Mouse (Mus musculus) midbrain, embryonic 12.5 days (tissue): ENCODE results near the gene Bicc1. TPM values are rescaled to one million over a fixed set of nuclear protein-coding genes. Genes with fewer than 3 reads are reported as not detected.

Experiments used
- ATAC-seq: fragments of 200-750 bp; cut with Nextera tagmentation; 2 replicates; pipeline ENCODE4 v1.8.0; 2017; ENCODE audit warnings: low read depth, moderate TSS enrichment, moderate library complexity; ENCODE audit not compliant: low FRiP score
- H3K27ac ChIP-seq: fragments of 300-500 bp; sonication (generic); replicated peaks from 2 replicates; pipeline ENCODE4 v1.5.1; 2016; ENCODE audit warnings: mild to moderate bottlenecking
- H3K27me3 ChIP-seq: fragments of 300-500 bp; sonication (generic); 2 replicates; pipeline ENCODE4 v1.6.1; 2016; ENCODE audit warnings: mild to moderate bottlenecking
- H3K36me3 ChIP-seq: fragments of 300-500 bp; sonication (generic); 2 replicates; pipeline ENCODE4 v1.6.1; 2016
- H3K4me1 ChIP-seq: fragments of 300-500 bp; sonication (generic); 2 replicates; pipeline ENCODE4 v1.6.1; 2016
- H3K4me2 ChIP-seq: fragments of 300-500 bp; sonication (generic); replicated peaks from 2 replicates; pipeline ENCODE4 v1.6.1; 2016; ENCODE audit warnings: mild to moderate bottlenecking, moderate library complexity
- H3K4me3 ChIP-seq: fragments of 300-500 bp; sonication (generic); 2 replicates; pipeline ENCODE4 v1.5.1; 2016; ENCODE audit warnings: mild to moderate bottlenecking
- H3K9ac ChIP-seq: fragments of 300-500 bp; sonication (generic); replicated peaks from 2 replicates; pipeline ENCODE4 v1.6.1; 2016; ENCODE audit warnings: mild to moderate bottlenecking, moderate library complexity
- H3K9me3 ChIP-seq: fragments of 300-500 bp; sonication (generic); 2 replicates; pipeline ENCODE4 v1.6.1; 2016; ENCODE audit warnings: mild to moderate bottlenecking
- WGBS: fragments of 180-500 bp; shearing (Covaris S2); methylation state at CpG from one replicate; pipeline ENCODE4 v1.1.7; 2016; 5-methylcytosine and 5-hydroxymethylcytosine counted together
- polyA plus RNA-seq: library from polyadenylated mRNA; unstranded; fragments of >200 nt; fragmentation: Nextera tagmentation; extraction: Ambion mirVana; gene quantifications from 2 replicates; pipeline ENCODE4 v1.2.1, GENCODE M21; 2016

Gene Bicc1
- polyA plus RNA-seq, result 9.5 and 15.2 TPM in 2 replicates

DNA sequence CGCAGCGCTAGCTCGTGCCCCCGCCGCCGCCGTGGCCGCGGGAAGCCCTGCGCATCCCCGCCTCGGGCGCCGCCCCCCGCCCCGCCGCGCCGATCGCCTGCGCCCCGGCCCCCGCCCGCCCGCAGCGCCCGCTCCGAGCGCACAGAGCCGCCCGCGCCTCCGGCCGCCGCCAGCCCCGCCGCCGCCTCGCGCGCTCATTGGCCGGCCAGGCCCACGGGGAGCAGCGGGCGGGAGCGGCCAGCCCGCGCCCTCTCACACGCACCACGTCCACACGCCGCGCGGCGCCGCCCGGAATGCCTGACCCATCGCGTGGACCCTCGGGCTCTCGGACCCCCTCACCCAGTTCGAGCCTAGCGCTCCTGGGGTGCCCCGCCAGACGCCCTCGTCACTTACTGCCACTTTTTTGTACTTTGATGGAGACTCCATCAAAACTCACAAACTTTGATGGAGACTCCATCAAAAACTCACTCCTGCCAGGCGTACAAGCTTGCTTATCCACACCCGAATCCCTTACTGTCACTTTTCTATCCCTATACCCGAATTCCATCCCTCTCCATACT lies at the start of gene Bicc1:
Gene Bicc1, minus strand, starts transcription at position 25 of the 560 bp plus-strand sequence.
- ATAC-seq, result peak; percentile 94
- peak within 1 kb of the TSS; percentile 67 for H3K4me3 ChIP-seq
- H3K27ac ChIP-seq, result no peak within 1 kb of the TSS
- peak within 1 kb of the TSS; percentile 96 for H3K4me2 ChIP-seq
- no peaks in the 10 kb centered on the region for H3K9me3 ChIP-seq
- no peaks in the 10 kb centered on the region for H3K36me3 ChIP-seq
- WGBS, result 2% methylated on average over 31 of the region's 69 CpGs
- H3K27me3 ChIP-seq, result peaks cover 23% of the 10 kb centered on the region
- peak within 1 kb of the TSS; percentile 75 for H3K9ac ChIP-seq
- peaks cover 6% of the 10 kb centered on the region; the same call in 1 of the 2 replicates for H3K4me1 ChIP-seq

DNA sequence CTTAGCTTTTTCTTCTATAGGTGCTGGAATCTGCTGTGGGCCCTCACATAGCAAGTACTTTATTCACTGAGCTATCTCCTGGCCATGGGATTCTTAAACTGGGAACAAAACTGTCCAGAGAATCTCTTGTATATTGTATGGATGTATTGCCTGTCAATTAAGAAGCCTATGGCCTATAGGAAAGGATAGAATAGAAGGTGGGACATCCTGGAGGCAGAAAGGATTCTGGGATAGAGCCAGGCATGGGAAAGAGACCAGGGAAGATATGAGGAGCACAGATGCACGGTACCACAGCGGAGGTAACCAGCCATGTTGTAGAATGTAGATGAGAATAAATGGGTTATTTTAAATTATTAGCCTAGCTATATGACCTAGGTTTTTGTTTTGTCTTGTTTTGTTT lies 42.0 kb upstream of the Bicc1 start:
- no peak overlapping the region for H3K4me3 ChIP-seq
- WGBS, result 95% methylated on average over 2 of the region's 2 CpGs
- H3K9me3 ChIP-seq, result no peaks in the 10 kb centered on the region
- no peaks in the 10 kb centered on the region for H3K27me3 ChIP-seq
- no peak overlapping the region for H3K9ac ChIP-seq
- no peak overlapping the region for H3K4me2 ChIP-seq
- no peaks in the 10 kb centered on the region for H3K36me3 ChIP-seq
- H3K4me1 ChIP-seq, result no peaks in the 10 kb centered on the region
- ATAC-seq, result no peak
- H3K27ac ChIP-seq, result no peak overlapping the region

DNA sequence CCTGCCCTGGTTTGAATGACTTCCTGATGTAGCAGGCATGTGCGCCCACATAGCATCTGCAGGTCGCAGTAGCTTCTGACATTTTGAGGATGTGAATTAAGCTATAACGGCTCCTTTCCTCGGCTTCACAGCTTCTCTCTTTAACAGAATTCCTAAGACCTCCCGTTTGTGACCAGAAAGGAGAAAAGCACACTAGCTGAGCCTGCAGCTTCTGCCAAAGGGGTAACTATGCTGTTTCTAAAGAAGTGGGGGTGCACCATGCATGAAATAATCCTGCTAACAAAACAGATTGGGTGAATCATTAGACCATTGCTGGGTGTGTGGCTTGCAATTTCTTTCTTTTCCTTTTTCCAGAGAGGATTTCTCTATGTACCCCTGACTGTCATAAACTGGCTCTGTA lies 41.5 kb upstream of the Bicc1 start:
- WGBS, result 77% methylated on average over 5 of the region's 5 CpGs

DNA sequence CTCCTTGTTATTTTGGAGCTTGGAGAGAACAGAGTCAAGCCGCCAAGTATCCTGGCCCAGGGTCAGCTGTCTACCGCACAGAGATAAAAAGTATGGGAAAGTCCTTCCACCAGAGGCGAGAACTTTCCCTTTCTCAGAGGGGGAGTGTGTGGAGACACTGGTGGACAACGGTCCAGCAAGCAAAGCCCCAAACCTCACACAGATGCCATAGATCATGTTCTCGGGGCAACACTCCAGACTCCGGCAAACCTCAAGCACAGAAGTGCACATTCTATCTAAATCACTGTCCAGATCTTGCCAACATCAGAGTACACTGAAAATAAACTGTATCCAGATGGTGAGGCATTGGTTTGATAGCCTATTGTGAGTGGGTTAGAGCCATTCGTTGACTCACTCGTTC lies 39.2 kb upstream of the Bicc1 start:
- H3K9me3 ChIP-seq, result no peaks in the 10 kb centered on the region
- no peak overlapping the region for H3K9ac ChIP-seq
- no peak overlapping the region for H3K4me3 ChIP-seq
- ATAC-seq, result no peak
- no peak overlapping the region for H3K27ac ChIP-seq
- 98% methylated on average over 8 of the region's 8 CpGs for WGBS
- no peaks in the 10 kb centered on the region for H3K4me1 ChIP-seq
- H3K27me3 ChIP-seq, result no peaks in the 10 kb centered on the region
- H3K4me2 ChIP-seq, result no peak overlapping the region
- no peaks in the 10 kb centered on the region for H3K36me3 ChIP-seq

More for the DNA sequence above, 41.5 kb upstream of the Bicc1 start:
- no peaks in the 10 kb centered on the region for H3K36me3 ChIP-seq
- ATAC-seq, result no peak
- H3K4me1 ChIP-seq, result no peaks in the 10 kb centered on the region
- H3K4me3 ChIP-seq, result no peak overlapping the region
- no peaks in the 10 kb centered on the region for H3K27me3 ChIP-seq
- H3K9ac ChIP-seq, result no peak overlapping the region
- no peaks in the 10 kb centered on the region for H3K9me3 ChIP-seq
- no peak overlapping the region for H3K27ac ChIP-seq
- H3K4me2 ChIP-seq, result no peak overlapping the region

DNA sequence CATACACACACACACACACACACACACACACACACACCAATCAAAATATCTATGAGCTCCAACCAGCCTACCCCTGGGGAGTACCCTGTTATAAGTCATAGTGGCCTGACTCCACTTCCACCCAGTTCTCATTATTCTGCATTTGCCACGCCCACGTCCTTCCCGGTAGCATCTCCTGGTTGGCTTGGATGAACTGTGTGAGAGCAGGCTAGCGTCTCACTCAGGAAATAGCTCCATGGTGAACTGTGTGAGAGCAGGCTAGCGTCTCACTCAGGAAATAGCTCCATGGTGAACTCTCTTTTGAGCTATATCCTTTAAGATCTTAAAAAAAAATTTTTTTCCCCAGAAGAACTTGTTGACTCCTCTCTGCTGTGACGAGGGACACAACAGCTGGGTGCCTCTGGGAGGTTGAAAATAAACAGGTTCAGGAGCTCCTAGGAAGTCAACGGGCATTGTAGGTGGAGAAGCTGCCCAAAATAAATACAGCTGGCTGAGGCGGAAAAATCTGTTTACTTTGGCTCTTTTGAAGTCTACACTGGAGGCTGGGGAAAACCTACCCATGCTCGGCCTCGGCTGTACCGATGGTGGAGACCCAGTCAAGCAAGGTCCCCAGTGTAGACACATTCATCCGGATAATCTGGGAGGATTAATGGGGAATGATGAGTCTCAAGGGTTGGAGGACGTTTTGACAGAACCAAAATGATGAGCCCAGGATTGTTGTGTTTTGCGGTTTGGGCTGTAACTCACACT lies 37.7 kb upstream of the Bicc1 start:
- H3K9ac ChIP-seq, result no peak overlapping the region
- H3K4me3 ChIP-seq, result no peak overlapping the region
- ATAC-seq, result no peak
- H3K27ac ChIP-seq, result no peak overlapping the region
- no peaks in the 10 kb centered on the region for H3K36me3 ChIP-seq
- no peak overlapping the region for H3K4me2 ChIP-seq
- H3K9me3 ChIP-seq, result no peaks in the 10 kb centered on the region
- no peaks in the 10 kb centered on the region for H3K27me3 ChIP-seq
- 0 out of 2 replicates have a peak, but pooled peaks cover 7% of the 10 kb centered on the region for H3K4me1 ChIP-seq
- 72% methylated on average over 14 of the region's 14 CpGs for WGBS

DNA sequence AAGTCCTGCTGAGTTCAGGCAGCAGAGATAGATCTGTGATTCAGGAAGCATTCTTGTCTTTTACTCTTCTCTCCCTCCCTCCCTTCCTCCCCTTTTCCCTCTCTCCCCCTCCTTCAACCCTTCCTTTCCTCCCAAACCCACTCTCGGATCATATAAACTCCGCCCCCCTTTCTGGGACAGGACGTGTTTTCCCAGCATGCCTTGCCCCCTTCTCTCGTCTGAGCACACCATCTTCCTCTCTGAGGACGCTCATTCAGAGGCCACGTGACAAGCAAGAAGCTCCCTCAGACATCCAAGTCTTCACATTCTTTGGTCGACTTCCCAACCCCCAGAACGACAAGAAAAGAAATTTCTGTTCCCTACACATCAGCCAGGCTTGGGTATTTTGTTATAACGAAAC lies 36.0 kb upstream of the Bicc1 start:
- H3K4me3 ChIP-seq, result no peak overlapping the region
- H3K4me1 ChIP-seq, result 0 out of 2 replicates have a peak, but pooled peaks cover 7% of the 10 kb centered on the region
- no peak for ATAC-seq
- H3K36me3 ChIP-seq, result no peaks in the 10 kb centered on the region
- no peak overlapping the region for H3K4me2 ChIP-seq
- H3K9ac ChIP-seq, result no peak overlapping the region
- no peak overlapping the region for H3K27ac ChIP-seq
- WGBS, result 49% methylated on average over 9 of the region's 9 CpGs
- H3K27me3 ChIP-seq, result no peaks in the 10 kb centered on the region
- no peaks in the 10 kb centered on the region for H3K9me3 ChIP-seq

DNA sequence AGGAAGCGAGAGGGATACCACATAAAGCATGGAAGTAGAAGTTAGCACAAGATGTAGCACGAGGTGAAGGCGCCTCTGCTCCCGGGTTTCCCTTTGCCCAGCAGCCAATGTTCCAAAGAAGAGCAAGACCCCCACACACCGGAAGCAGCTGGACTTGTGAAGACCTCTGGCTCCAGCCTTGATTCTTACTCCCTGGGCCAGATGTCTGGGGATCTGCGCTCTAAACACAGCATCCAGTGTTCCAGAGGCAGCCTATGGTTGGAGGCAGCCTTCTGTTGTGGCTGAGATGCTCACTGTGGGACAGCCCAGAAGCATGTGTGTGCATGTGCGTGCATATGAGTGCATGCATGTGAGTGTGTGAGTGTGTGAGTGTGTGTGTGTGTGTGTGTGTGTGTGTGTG lies 35.2 kb upstream of the Bicc1 start:
- Histone ChIP-seq H3K4me3 (no peak overlapping the region), H3K4me2 (no peak overlapping the region), H3K36me3 (no peaks in the 10 kb centered on the region), H3K27me3 (no peaks in the 10 kb centered on the region), H3K27ac (no peak overlapping the region), H3K4me1 (0 out of 2 replicates have a peak, but pooled peaks cover 7% of the 10 kb centered on the region), H3K9me3 (no peaks in the 10 kb centered on the region), H3K9ac (no peak overlapping the region)
- no peak for ATAC-seq
- WGBS, result 87% methylated on average over 7 of the region's 7 CpGs

DNA sequence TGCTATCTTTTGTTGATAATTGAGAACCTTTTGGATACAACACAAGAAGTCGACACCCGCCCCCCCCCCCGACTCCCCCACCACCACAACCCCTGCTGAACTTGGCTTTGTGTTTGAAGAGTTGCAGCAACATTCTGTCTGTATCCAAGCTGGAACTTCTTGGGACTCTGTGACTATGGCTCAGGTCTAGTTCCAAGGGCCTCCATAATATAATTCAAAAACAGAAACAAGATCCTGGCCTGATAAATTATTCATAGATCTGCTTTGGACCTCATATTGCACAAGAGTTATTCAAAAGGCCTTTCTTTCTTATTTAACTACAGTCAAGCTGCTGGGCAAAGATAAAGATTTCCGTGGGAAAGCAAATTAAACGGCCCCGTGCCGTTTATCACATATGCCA lies 33.8 kb upstream of the Bicc1 start:
- no peaks in the 10 kb centered on the region for H3K36me3 ChIP-seq
- H3K9ac ChIP-seq, result no peak overlapping the region
- H3K27me3 ChIP-seq, result no peaks in the 10 kb centered on the region
- 0 out of 2 replicates have a peak overlapping the region, but pooled peaks have one; percentile 36 for H3K27ac ChIP-seq
- no peak for ATAC-seq
- 58% methylated on average over 7 of the region's 7 CpGs for WGBS
- no peak overlapping the region for H3K4me2 ChIP-seq
- 0 out of 2 replicates have a peak, but pooled peaks cover 7% of the 10 kb centered on the region for H3K4me1 ChIP-seq
- no peaks in the 10 kb centered on the region for H3K9me3 ChIP-seq
- H3K4me3 ChIP-seq, result no peak overlapping the region

DNA sequence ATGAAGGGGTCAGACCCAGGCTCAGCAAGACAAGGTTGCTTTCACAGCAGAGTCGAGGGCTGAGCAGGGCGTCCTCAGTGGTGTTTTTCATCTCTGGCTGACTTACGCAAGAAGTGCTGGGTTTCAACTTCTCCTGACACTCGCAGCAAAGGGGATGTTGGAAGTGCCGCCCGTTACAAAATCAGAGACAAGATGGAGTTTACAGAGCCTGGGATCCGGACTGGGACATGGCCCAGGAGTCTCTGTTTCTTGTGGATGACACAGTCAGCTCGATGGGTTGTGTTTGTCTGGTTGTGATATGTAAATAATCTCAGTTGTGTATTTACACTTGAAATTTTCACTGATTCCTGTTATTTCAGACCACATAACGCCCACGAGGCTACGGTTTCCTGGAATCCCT lies 33.4 kb upstream of the Bicc1 start:
- H3K4me1 ChIP-seq, result 0 out of 2 replicates have a peak, but pooled peaks cover 7% of the 10 kb centered on the region
- H3K9ac ChIP-seq, result no peak overlapping the region
- H3K4me2 ChIP-seq, result no peak overlapping the region
- H3K27me3 ChIP-seq, result no peaks in the 10 kb centered on the region
- 0 out of 2 replicates have a peak overlapping the region, but pooled peaks have one; percentile 36 for H3K27ac ChIP-seq
- H3K36me3 ChIP-seq, result no peaks in the 10 kb centered on the region
- no peaks in the 10 kb centered on the region for H3K9me3 ChIP-seq
- 77% methylated on average over 11 of the region's 11 CpGs for WGBS
- no peak for ATAC-seq
- H3K4me3 ChIP-seq, result no peak overlapping the region

DNA sequence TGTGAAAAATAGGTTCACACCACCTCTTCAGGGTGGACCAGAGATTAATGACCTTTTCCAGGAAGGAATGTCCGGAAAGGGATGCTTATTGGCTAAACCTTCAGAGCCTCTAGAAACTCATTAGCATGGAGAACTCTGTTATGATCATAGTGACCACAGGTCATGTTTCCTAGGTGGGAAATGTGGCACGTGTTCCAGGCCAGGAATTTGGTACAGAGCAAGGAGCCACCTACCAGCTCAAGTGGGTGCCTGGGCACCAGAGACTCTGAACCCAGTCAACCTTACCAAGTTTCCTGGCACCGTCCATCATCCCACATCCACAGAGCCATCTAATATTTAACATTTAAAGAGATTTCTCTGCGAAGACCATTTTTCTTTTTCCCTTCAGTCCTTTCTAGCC lies 29.2 kb upstream of the Bicc1 start:
- no peak overlapping the region for H3K27ac ChIP-seq
- 88% methylated on average over 4 of the region's 4 CpGs for WGBS
- H3K4me3 ChIP-seq, result no peak overlapping the region
- no peak for ATAC-seq
- 0 out of 2 replicates have a peak, but pooled peaks cover 7% of the 10 kb centered on the region for H3K4me1 ChIP-seq
- no peaks in the 10 kb centered on the region for H3K36me3 ChIP-seq
- H3K27me3 ChIP-seq, result no peaks in the 10 kb centered on the region
- no peaks in the 10 kb centered on the region for H3K9me3 ChIP-seq
- no peak overlapping the region for H3K4me2 ChIP-seq
- no peak overlapping the region for H3K9ac ChIP-seq

DNA sequence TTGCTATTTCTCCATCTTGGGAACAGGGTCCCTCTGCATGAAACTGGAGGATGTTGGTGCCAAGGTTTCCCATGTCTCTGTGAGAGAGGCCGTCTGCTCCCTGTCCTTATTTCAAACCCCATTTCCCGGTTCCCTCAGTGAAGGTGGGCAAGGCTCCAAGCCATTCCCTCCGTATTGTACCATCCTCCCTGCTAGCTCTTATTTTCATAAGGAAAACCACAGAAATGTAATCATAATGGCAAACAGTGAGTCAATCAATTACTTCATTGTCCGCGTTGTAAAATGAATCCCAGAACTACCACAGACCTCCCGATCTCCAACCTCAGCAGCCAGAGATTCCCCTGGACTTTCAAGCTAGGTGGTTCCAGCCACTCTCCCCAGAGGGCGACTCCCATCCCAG lies 25.6 kb upstream of the Bicc1 start:
- Histone ChIP-seq H3K4me2 (no peak overlapping the region), H3K27me3 (no peaks in the 10 kb centered on the region), H3K4me1 (no peaks in the 10 kb centered on the region), H3K36me3 (no peaks in the 10 kb centered on the region), H3K9ac (no peak overlapping the region), H3K9me3 (no peaks in the 10 kb centered on the region), H3K27ac (no peak overlapping the region), H3K4me3 (no peak overlapping the region)
- ATAC-seq, result no peak
- WGBS, result 89% methylated on average over 7 of the region's 7 CpGs

DNA sequence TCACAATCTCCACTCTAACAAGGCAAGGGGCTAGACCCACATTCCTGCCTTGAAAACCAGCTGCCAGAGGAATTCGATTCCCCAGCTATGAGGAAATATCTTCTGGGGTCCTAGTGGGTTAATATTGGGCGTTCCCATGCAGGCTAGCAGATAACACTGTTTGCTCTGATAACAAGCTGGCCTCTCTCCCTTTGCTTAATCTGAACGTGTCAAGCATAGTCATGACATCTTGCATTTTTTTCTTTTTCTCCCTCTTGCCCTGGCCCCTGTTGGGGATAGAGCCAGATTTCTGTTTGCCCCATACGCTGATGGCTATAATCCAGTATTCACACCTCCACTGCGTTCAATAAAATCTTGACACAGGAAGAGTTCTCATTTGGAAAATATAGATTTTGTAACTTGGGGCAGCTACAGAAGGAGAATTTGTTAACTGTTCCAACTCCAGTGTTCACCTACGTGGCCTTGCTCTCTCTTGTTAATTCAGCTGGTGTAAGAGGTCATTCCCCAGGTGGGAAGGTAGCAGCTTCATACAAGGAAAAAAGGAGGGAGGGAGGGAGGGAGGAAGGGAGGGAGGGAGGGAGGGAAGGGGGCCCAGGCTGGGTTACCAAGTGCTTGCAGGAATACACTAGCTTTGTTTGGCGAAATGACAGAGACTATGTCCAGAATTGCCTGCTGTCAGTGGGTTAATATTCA lies 24.0 kb upstream of the Bicc1 start:
- Histone ChIP-seq H3K36me3 (no peaks in the 10 kb centered on the region), H3K9me3 (no peaks in the 10 kb centered on the region), H3K27ac (no peak overlapping the region), H3K4me1 (no peaks in the 10 kb centered on the region), H3K27me3 (no peaks in the 10 kb centered on the region), H3K9ac (no peak overlapping the region), H3K4me3 (no peak overlapping the region), H3K4me2 (no peak overlapping the region)
- WGBS, result 56% methylated on average over 7 of the region's 7 CpGs
- no peak for ATAC-seq
